Comparison of ENCODE assay signal across 23 mouse cellular contexts in genomic region chr3:103650406-103650805, GRCm38 (mm10). TPM values are rescaled to one million over a fixed set of nuclear protein-coding genes. Genes with fewer than 3 reads are reported as not detected.
DNase-seq lines count a peak whose midpoint lies in the region; ATAC-seq and TF ChIP-seq lines count a peak whose summit lies in the region.
"Had no signal": no experiment of that assay in that cellular context is flagged by ENCODE, and none has a peak within 500 bp of the region (broad histone marks: within the 10 kb centered on the region; RNA-seq: fewer than 3 reads in every experiment).

No protein-coding gene starts in this region.

- no peak for ATAC-seq in embryonic facial prominence, embryonic 14.5 days (ENCODE audit: low read depth)
- no peak for ATAC-seq in limb, embryonic 12.5 days (ENCODE audit: insufficient number of reproducible peaks, insufficient read depth, low FRiP score, low TSS enrichment, low read depth)
- no peak for ATAC-seq in heart, embryonic 11.5 days (replicated peaks; ENCODE audit: insufficient number of reproducible peaks, low FRiP score, low TSS enrichment)
- ATAC-seq: activated CD4-positive, CD25-positive, alpha-beta regulatory T cell, adult 4 months; CD4-positive, CD25-positive, alpha-beta regulatory T cell, adult 4 months; forebrain, embryonic 14.5 days; forebrain, embryonic 16.5 days had no signal

- TF ChIP-seq CTCF in brain, embryonic 14.5 days (IDR thresholded peaks at IDR 0.05; ENCODE audit: borderline replicate concordance, extremely low read depth, insufficient read depth, insufficient read length) = no peak

- H3K4me2 ChIP-seq in embryonic facial prominence, embryonic 14.5 days (ENCODE audit: low read depth, low read length) = no peak overlapping the region
- no peak overlapping the region for H3K4me2 ChIP-seq in limb, embryonic 12.5 days
- H3K4me2 ChIP-seq in heart, embryonic 11.5 days = no peak overlapping the region
- H3K4me2 ChIP-seq: embryonic facial prominence, embryonic 12.5 days; embryonic facial prominence, embryonic 15.5 days; forebrain, embryonic 12.5 days had no signal

- H3K9me3 ChIP-seq in embryonic facial prominence, embryonic 14.5 days (ENCODE audit: control insufficient read depth, low read length) = no peaks in the 10 kb centered on the region
- H3K9me3 ChIP-seq in embryonic facial prominence, embryonic 10.5 days = no peaks in the 10 kb centered on the region
- peaks cover 4% of the 10 kb centered on the region; the same call in 1 of the 2 replicates for H3K9me3 ChIP-seq in limb, embryonic 12.5 days
- no peaks in the 10 kb centered on the region for H3K9me3 ChIP-seq in limb, embryonic 10.5 days (replicated peaks)
- H3K9me3 ChIP-seq in heart, embryonic 11.5 days (replicated peaks; ENCODE audit: control insufficient read depth, low read length) = no peaks in the 10 kb centered on the region
- H3K9me3 ChIP-seq: embryonic facial prominence, embryonic 12.5 days; embryonic facial prominence, embryonic 15.5 days; forebrain, embryonic 12.5 days; G1E had no signal

- no peaks in the 10 kb centered on the region for H3K27me3 ChIP-seq in embryonic facial prominence, embryonic 14.5 days (replicated peaks; ENCODE audit: control insufficient read depth, insufficient read depth, low read length)
- no peaks in the 10 kb centered on the region for H3K27me3 ChIP-seq in embryonic facial prominence, embryonic 10.5 days (replicated peaks; ENCODE audit: low read depth, poor library complexity, severe bottlenecking)
- H3K27me3 ChIP-seq in limb, embryonic 12.5 days = no peaks in the 10 kb centered on the region
- no peaks in the 10 kb centered on the region for H3K27me3 ChIP-seq in limb, embryonic 10.5 days (ENCODE audit: low read depth, poor library complexity, severe bottlenecking)
- no peaks in the 10 kb centered on the region for H3K27me3 ChIP-seq in heart, embryonic 11.5 days (ENCODE audit: control insufficient read depth, insufficient read depth, low read length)
- H3K27me3 ChIP-seq: CH12.LX; embryonic facial prominence, embryonic 12.5 days; embryonic facial prominence, embryonic 15.5 days; forebrain, embryonic 12.5 days had no signal

- 39% methylated on average over 1 of the region's 1 CpGs for WGBS in embryonic facial prominence, embryonic 14.5 days
- WGBS in embryonic facial prominence, embryonic 10.5 days = 33% methylated on average over 1 of the region's 1 CpGs
- WGBS in limb, embryonic 12.5 days = 50% methylated on average over 1 of the region's 1 CpGs
- WGBS in limb, embryonic 10.5 days = 68% methylated on average over 1 of the region's 1 CpGs
- WGBS in heart, embryonic 11.5 days (ENCODE audit: insufficient replicate concordance) = 34% methylated on average over 1 of the region's 1 CpGs

- no peak overlapping the region for H3K4me3 ChIP-seq in embryonic facial prominence, embryonic 14.5 days (ENCODE audit: low read depth, low read length)
- no peak overlapping the region for H3K4me3 ChIP-seq in embryonic facial prominence, embryonic 10.5 days
- no peak overlapping the region for H3K4me3 ChIP-seq in limb, embryonic 12.5 days (replicated peaks)
- H3K4me3 ChIP-seq in limb, embryonic 10.5 days = no peak overlapping the region
- H3K4me3 ChIP-seq in heart, embryonic 11.5 days (ENCODE audit: low read depth, low read length) = no peak overlapping the region
- H3K4me3 ChIP-seq: embryonic facial prominence, embryonic 12.5 days; embryonic facial prominence, embryonic 15.5 days; erythroblast, embryonic 14.5 days; forebrain, embryonic 10.5 days; forebrain, embryonic 12.5 days had no signal

- no peak overlapping the region for H3K27ac ChIP-seq in embryonic facial prominence, embryonic 14.5 days (replicated peaks; ENCODE audit: low read depth, low read length)
- no peak overlapping the region for H3K27ac ChIP-seq in embryonic facial prominence, embryonic 10.5 days (replicated peaks)
- H3K27ac ChIP-seq in limb, embryonic 12.5 days = 0 out of 2 replicates have a peak overlapping the region, but pooled peaks have one; percentile 54
- H3K27ac ChIP-seq in limb, embryonic 10.5 days = no peak overlapping the region
- no peak overlapping the region for H3K27ac ChIP-seq in heart, embryonic 11.5 days (ENCODE audit: low read depth, low read length)
- H3K27ac ChIP-seq: embryonic facial prominence, embryonic 12.5 days; embryonic facial prominence, embryonic 15.5 days; forebrain, embryonic 10.5 days; forebrain, embryonic 12.5 days had no signal

- H3K36me3 ChIP-seq in embryonic facial prominence, embryonic 14.5 days (ENCODE audit: control insufficient read depth, insufficient read depth, low read length) = no peaks in the 10 kb centered on the region
- H3K36me3 ChIP-seq in embryonic facial prominence, embryonic 10.5 days (replicated peaks) = no peaks in the 10 kb centered on the region
- H3K36me3 ChIP-seq in limb, embryonic 12.5 days = no peaks in the 10 kb centered on the region
- no peaks in the 10 kb centered on the region for H3K36me3 ChIP-seq in limb, embryonic 10.5 days
- H3K36me3 ChIP-seq in heart, embryonic 11.5 days (ENCODE audit: control insufficient read depth, insufficient read depth, low read length) = no peaks in the 10 kb centered on the region
- H3K36me3 ChIP-seq: embryonic facial prominence, embryonic 12.5 days; embryonic facial prominence, embryonic 15.5 days; forebrain, embryonic 10.5 days; forebrain, embryonic 12.5 days; G1E had no signal

- DNase-seq in embryonic facial prominence, embryonic 14.5 days (ENCODE audit: low spot score) = peak; percentile 33
- no peak for DNase-seq in embryonic facial prominence, embryonic 10.5 days (ENCODE audit: low spot score)
- DNase-seq in limb, embryonic 10.5 days (ENCODE audit: low spot score) = no peak
- DNase-seq in Muller cell, postnatal 12 days (ENCODE audit: inconsistent ontology term) = peak; percentile 82
- peak; percentile 32 for DNase-seq in brain, embryonic 14.5 days (ENCODE audit: low read depth)
- DNase-seq: adrenal gland, adult 8-10 months; adrenal gland, postnatal 14 days; adrenal gland, postnatal 36 days; B cell, adult 2 months; embryo, embryonic 11 days had no signal

- H3K9ac ChIP-seq in embryonic facial prominence, embryonic 14.5 days (ENCODE audit: low read depth, low read length) = no peak overlapping the region
- no peak overlapping the region for H3K9ac ChIP-seq in limb, embryonic 12.5 days (replicated peaks)
- no peak overlapping the region for H3K9ac ChIP-seq in heart, embryonic 11.5 days (ENCODE audit: low read depth, low read length)
- H3K9ac ChIP-seq: embryonic facial prominence, embryonic 12.5 days; embryonic facial prominence, embryonic 15.5 days; forebrain, embryonic 12.5 days had no signal

- TF ChIP-seq POLR2A in brain, embryonic 14.5 days (IDR thresholded peaks at IDR 0.05; ENCODE audit: borderline replicate concordance, extremely low read depth, insufficient read depth, insufficient read length, poor library complexity, severe bottlenecking) = no peak

- no peaks in the 10 kb centered on the region for H3K4me1 ChIP-seq in embryonic facial prominence, embryonic 14.5 days (ENCODE audit: control insufficient read depth, insufficient read depth, low read length)
- no peaks in the 10 kb centered on the region for H3K4me1 ChIP-seq in embryonic facial prominence, embryonic 10.5 days
- 0 out of 2 replicates have a peak, but pooled peaks cover 10% of the 10 kb centered on the region for H3K4me1 ChIP-seq in limb, embryonic 12.5 days (replicated peaks)
- no peaks in the 10 kb centered on the region; the same call in 1 of the 2 replicates for H3K4me1 ChIP-seq in limb, embryonic 10.5 days
- no peaks in the 10 kb centered on the region for H3K4me1 ChIP-seq in heart, embryonic 11.5 days (ENCODE audit: control insufficient read depth, insufficient read depth, low read length)
- H3K4me1 ChIP-seq: embryonic facial prominence, embryonic 12.5 days; embryonic facial prominence, embryonic 15.5 days had no signal

RNA-seq across cellular contexts. Expression of gene Atg4a-ps, which starts 4.5 kb away (rescaled TPM):
- polyA plus RNA-seq in embryonic facial prominence, embryonic 14.5 days (2014; fragmentation: Nextera tagmentation; extraction: Ambion mirVana) = 0.22 and 0.47 TPM in 2 replicates
- polyA plus RNA-seq in embryonic facial prominence, embryonic 10.5 days (2016; fragmentation: Nextera tagmentation; extraction: Ambion mirVana) = 0.20 TPM in 2 replicates
- polyA plus RNA-seq in limb, embryonic 12.5 days (2016; fragmentation: Nextera tagmentation; extraction: Ambion mirVana) = 0.24 TPM in 1 of 2 replicates, not detected in the other
- not detected in 2 replicates for polyA plus RNA-seq in limb, embryonic 10.5 days (2016; fragmentation: Nextera tagmentation; extraction: Ambion mirVana)
- polyA plus RNA-seq in brain, embryonic 14.5 days (2012; rRNA removed) = 0.04 TPM in 1 of 2 replicates, not detected in the other
- 0.09 and 0.13 TPM in 2 replicates for polyA plus RNA-seq in heart, embryonic 11.5 days (2014; fragmentation: Nextera tagmentation; extraction: Ambion mirVana)
- polyA plus RNA-seq: erythroblast, embryonic 14.5 days; G1E had no signal

Comparison
In these comparisons a context has a peak if more than half of its experiments do, and no peak if none do; other contexts are left out.
1. DNase-seq: peak in embryonic facial prominence, embryonic 14.5 days (single experiment), Muller cell, postnatal 12 days (single experiment) and brain, embryonic 14.5 days (single experiment); none in embryonic facial prominence, embryonic 10.5 days (single experiment) and limb, embryonic 10.5 days (single experiment).